Mouse (Mus musculus) effector memory CD4-positive, alpha-beta T cell, adult 7 months (primary cell): ENCODE results near the gene Dhrs2. TPM values are rescaled to one million over a fixed set of nuclear protein-coding genes. Genes with fewer than 3 reads are reported as not detected.

Experiments
- polyA plus RNA-seq: library from polyadenylated mRNA; unstranded; fragments of 100-300 nt; shearing (Covaris generic); gene quantifications from one replicate; pipeline ENCODE4 v1.2.1, GENCODE M21; 2017

Dhrs2 gene
- polyA plus RNA-seq, result not detected

DNA sequence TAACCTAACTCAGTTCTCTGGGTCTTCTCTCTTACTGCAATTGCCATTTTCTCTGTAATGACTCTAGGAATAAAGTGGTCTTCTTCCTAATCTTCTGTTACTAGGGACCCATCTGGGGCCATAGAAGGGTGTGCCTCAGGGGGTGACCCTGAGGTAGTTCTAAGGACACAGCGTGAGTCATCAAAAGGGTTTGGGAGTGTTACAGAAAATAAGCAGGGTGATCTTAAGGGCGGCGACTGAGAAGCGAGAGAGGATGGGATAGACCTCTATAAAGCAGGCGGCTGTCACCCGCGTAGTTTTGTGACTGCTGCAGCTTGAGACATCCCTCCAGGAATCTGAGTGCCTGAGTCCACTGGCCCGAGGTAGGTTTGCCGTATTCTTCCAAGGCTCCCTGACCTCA, at the start of gene Dhrs2:
Dhrs2 (plus strand) TSS at position 301 of the 400 bp plus-strand sequence.

Other genes starting within 250 kb of the Dhrs2 start
- not detected for gene Gm17428, start 245.1 kb upstream of the Dhrs2 start, polyA plus RNA-seq
- gene Myh7, start 227.4 kb upstream of the Dhrs2 start, polyA plus RNA-seq, result not detected
- 124 TPM for gene Ngdn, start 206.6 kb upstream of the Dhrs2 start, polyA plus RNA-seq
- 14.4 TPM for gene Zfhx2, start 129.7 kb upstream of the Dhrs2 start, polyA plus RNA-seq
- 19.3 TPM for gene Thtpa, start 127.2 kb upstream of the Dhrs2 start, polyA plus RNA-seq
- 170 TPM for gene Ap1g2, start 115.4 kb upstream of the Dhrs2 start, polyA plus RNA-seq
- gene Jph4, start 105.1 kb upstream of the Dhrs2 start, polyA plus RNA-seq, result 0.16 TPM